Mouse (Mus musculus) thymus, adult 18-20 months (tissue): ENCODE measurements around the gene Ms4a6d.
A peak's percentile ranks its signal among the peaks of the same experiment; 100 is the strongest.
"Not testable (repeated sequence)": the region's sequence is repeated elsewhere in the genome, so short reads cannot be mapped to it uniquely, and the experiment has no call there.

Experiments
- DNase-seq, 2 experiments: peaks; one replicate each; pipeline ENCODE4 v3.0.0; 2022; ENCODE audit warnings: mixed read lengths in 2 of 2

The Ms4a6d gene

GRCm38 (mm10) chr19:11547911-11548310 is 56.7 kb downstream of the Ms4a6d start:
- peak; percentile 50 to 72 for DNase-seq

DNA sequence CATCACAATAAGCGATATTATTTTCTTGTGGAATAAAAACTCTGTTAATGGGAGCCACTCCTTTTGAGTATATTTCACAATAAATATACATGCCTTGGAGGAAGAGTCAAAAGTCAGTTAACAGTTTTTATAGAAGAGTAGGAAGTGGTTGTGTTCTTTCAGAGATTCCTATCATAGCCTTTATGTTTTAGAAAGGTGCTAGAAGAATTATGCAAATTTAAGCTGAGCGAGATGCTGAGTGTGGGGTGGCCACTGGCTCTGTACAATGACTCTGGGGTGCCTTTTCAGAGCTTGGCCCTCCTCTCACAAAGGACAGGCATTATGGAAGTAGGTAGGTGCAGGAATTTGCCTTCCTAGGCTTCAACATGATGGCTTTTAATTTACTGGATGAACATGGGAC is 60.3 kb downstream of the Ms4a6d start:
- not testable (repeated sequence) for DNase-seq

GRCm38 (mm10) chr19:11540166-11540821 is 64.4 kb downstream of the Ms4a6d start:
- DNase-seq = not testable (repeated sequence)

DNA sequence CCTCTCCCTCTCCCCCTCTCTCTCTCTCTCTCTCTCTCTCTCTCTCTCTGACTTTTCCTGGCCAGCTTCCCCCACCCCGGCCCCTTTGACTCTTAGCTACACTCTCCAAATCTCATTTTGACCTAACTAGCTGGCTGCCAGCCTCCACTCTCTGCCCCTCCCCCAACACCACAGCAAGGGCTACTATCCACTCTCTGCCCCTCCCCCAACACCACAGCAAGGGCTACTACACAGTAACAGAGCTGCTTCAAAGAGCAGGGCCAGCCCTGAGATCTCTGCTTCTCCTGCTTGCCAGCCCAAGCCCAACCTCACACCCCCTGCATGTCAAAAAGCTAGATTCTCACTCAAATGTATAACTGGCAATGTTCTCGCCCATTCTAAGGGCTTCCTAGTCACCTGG is 67.3 kb downstream of the Ms4a6d start:
- no peak for DNase-seq
